Mouse (Mus musculus): ENCODE results near the gene Lmtk3. TPM values are rescaled to one million over a fixed set of nuclear protein-coding genes. Genes with fewer than 3 reads are reported as not detected.

Gene Lmtk3
- total RNA-seq, 1 experiment from 2014 or later = 7.5 TPM

DNA sequence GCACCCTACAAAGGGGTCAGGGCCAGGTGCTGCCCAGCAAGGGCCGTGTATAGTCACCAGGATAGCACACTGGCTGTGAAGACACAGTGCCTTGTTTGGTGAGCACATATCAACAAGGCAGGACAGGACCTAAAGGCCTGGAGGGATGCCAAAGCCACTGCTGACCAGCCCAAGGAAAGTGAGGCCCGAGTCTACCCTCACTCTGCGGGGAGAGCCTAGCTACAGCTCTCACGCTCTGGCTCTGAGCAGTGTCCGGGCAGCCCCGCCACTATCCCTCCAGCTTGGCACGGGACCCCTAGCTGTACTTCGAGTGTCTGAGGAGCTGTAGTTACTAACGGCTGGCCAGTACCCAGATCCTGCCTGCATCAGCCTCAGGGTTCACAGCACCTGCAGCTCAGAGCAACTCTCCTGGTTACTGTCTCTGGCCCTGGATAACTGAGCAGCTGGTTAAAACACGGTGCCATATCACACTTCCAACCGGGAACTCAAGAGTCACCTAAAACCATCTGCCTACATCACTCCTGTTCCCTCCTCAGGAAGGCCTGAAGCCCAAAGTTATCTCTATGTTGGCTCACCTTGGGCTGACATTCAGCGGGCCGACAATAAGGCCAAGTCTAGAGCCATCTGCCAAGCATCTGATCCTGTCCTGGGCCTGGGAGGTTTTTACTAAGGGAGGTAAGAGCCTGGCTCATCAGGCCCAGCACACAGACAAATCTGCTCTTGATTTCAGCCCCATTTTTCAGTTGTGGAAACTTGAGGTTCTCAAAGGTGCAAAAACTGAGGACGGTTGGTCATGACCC, 25.9 kb downstream of the Lmtk3 start:
- DNase-seq = no peak

DNA sequence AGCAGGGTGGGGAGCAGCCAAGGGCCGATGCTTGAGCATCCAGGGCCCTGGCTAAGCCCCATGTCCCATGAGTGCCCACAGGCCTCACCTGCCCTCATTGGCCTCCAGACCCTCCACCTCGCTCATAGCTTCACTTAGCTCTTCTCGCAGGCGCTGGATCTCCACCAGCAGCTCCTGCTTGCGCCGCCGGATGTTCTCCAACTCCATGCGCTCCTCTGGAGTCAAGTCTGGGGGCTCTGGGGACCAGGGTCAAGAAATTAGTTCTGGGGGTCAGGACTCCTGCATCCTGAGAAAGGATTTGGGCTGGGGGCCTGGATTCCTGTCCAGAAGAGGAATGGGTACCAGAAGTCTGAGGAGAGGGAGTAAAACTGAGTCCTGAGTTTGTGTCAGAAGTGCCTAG, 29.4 kb downstream of the Lmtk3 start:
- no peak for DNase-seq

DNA sequence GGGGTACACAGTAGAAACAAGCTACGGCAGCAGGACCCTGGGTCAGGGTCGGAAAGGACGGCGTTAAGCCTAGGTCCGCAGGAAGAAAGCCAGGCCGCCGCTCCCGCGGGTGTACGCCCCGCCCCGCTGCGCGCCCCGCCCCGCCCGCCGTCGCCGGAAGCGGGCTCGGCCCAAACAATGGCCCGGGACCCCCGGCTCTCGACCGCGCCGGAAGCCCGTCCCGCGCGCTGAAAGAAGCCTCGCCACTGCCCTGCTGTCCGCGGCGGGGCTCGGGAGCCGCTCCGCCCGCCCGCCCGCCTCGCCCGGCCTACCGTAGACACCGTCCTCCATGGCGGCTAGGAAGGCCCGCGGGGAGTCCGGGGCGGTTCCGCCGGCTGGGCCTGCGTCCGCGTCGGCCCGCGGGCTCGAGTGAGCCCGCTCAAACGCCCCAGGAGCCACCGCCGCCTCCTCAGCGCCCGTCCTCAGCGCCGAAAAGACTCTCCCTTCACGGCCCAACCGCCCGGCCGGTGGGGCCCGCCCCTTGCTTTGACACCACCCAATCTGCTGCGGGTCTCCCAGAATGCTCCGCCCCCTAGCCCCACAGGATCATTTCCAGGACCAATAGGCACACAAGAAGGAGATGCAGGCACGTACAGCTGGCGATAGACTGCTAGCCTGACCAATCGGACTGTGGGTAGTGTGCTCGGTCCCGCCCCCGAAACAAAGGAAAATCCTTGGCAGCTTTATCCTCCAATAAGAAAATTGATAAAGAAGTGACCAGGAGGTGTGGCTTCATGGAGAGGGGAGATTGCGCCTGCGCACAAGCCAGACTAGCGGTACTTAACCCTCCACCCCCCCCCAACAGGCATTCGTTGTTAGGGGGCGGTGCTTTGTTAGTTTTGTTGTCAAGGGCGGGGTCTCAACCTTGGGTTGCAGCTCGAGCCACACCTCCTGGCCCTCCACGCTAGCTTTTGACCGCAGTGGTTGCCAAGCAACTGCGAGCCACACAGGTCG, 30.5 kb downstream of the Lmtk3 start, which contains the start of gene Cyth2:
Gene Cyth2 (minus strand): TSS at position 795 of the 993 bp plus-strand sequence.
- DNase-seq = peak; percentile 99

DNA sequence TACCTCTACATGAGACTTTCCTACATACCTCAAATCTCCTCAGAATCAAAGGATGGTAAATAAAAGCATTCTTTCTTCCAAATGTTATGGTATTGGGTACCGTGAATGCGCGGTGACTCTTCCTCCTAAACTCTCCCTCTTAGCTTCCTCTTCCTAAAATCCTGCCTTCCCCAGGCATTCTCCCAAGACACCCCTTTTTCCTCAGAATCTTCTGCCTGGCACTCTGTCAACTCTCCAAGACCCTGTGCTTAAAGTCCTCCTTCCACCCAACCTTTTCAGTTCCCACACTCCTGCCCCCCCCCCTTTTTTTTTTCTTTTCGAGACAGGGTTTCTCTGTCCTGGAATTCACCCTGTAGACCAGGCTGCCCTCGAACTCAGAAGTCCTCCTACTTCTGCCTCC, 31.3 kb downstream of the Lmtk3 start:
- DNase-seq = no peak

DNA sequence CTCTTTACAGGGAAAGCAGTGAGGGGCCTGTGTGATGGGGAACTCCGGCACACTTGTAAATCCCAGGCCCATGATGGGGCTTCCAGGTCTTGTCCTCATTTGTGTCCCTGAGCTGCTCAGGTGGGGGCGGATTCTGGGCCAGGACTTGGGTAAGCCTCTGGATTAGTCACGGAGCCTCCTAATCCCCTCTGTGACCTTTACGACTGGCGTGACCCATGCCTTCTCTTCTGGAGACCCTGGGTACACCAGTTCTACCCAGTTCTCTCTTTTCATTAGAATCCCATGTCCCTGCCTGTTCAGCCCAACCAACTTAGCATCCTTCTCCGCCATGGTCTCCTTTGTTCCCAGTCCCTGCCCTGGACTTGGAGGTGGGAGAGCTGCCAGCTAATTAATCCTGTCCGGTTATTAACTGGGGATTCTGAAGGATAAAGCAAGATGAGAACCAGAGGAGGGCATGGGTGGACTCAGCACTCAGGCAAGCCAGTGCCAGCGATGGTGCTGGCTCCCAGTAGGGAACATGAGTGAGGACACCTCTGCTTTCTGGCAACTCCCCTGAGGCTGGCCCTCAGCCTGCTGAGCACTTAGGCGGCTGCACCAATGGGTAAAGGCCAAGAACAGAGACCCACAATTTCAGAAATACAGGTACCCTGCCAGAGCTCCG, 31.9 kb downstream of the Lmtk3 start:
- no peak for DNase-seq

DNA sequence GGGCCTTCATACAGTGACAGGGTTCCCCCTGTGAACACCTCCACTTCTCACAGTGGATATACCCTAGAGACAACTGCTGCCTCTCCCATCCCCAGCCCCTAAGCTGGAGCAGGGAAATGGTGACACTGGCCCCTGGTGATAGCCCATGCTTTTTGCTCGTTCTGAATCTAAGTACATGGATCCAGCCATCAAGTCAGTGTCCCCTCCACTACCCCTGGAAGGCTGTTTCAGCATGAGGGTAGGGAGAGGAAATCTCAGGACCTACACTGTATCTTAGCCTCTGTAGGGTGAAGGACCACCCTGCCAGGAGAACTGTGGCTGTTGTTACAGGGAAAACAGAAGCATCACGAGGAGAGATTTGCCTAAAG, 32.4 kb downstream of the Lmtk3 start:
- no peak for DNase-seq

DNA sequence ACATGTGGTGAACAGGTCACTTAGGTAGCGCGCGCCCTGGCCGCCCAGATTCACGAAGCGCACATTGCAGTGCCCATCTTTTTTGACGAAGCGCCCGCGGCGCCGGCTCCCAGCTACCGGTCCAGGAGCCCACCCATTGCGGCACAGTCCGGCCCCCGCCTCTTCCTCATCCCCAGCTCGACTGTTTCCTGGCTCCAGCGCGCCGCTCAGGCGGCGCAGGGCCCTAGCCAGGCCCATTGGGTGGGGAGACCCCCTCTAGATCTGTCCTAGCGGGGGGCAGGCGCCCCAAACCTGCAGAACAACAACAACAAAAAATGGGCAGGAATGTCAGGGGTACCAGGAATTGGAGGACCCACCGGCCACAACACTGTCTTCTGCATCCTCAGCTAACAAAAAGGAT, 36.3 kb downstream of the Lmtk3 start:
- DNase-seq = no peak

DNA sequence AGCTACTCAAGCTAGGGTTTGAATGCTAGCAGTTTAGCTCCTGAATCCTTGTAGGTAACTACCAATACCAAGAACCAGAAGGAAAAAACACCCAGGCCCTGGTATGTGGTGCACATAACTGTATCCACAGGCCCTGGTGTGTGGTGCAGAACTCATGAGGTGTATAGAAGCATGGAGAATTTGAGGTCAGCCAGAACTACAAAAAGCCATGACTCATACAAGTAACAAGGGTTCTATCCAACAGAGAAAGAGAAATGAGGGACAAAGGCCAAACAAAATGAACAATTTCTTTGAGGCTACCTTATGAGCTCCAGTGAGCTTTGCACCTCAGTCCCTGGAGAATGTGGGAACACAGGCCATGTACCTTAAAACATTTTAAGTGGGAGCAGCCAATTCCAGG, 37.4 kb downstream of the Lmtk3 start:
- no peak for DNase-seq

DNA sequence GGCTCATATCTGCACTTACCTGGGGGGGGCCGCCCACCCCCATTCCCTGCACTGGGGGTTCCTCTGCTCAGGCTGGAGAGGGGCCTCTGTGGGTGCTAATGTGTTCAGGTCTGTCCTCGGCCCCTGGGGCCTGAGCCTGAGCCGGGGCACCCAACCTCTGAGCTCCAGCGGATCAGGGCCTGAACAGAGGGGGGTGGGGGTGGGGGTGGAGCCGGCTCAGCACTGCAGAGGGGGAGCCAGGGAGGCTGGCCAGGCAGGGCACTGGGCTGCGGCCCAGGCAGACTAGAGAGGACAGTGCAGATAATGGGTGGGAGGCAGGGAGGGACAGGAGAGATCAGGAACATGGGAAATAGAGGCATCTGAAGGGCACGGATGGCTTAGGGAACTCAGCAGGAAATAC, 41.1 kb downstream of the Lmtk3 start, which contains the start of gene Kcnj14:
Gene Kcnj14 (minus strand): TSS at position 185 of the 400 bp plus-strand sequence.
- DNase-seq = no peak

DNA sequence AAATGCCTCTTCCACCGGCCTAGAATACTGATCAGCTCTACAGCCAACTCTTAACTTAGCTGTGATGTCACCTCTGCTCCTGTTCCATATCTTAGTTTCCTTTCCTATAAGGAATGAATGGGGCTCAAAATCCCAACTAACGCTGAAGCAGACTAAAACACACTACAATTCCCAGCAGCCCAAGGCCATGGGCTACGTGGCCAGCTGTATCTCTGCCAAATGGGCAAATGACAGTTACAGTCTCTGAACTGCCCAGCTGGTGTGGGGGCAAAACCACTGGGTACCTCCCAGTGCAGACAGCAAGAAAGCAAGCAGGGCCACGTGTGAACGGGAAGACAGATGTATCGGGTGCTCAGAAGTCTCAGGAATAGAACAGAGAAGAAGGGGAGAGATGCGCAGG, 43.1 kb downstream of the Lmtk3 start:
- DNase-seq = no peak

DNA sequence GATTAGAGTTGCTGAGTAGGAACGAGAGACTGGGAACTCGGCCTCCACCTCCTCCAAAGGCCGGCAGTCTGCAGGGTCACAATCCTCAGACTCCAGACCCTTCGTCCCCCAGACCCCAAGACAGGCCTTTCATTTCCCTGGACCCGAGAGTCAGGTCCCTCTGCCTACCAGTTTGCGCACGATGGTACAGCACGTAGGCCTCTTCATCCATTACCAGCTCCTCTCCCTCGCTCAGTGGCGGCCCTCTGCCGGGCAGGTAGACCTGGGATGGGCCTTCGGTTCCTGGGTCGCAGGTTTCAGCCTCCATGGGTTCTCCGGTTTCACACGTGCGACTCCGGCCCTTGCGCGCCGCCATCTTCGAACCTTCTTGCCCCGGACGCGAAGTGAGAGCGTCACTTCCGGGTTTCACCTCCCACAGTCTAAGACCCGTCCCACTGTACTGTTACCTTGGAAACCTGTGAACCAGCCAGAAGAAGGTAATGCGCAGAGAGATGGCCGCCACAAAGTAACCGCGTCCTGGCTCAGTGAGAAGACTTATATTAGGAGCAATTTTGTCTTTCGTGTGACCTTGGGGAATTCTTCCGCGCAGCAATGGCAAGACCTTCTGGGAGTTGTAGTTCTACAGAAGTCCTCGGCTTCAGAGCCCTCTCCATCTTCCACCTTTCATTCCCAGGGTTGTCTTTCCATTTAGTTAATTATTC, 47.0 kb downstream of the Lmtk3 start, which contains the start of gene Grwd1:
Gene Grwd1 (minus strand): TSS at position 518 of the 701 bp plus-strand sequence.
- DNase-seq = peak; percentile 92

DNA sequence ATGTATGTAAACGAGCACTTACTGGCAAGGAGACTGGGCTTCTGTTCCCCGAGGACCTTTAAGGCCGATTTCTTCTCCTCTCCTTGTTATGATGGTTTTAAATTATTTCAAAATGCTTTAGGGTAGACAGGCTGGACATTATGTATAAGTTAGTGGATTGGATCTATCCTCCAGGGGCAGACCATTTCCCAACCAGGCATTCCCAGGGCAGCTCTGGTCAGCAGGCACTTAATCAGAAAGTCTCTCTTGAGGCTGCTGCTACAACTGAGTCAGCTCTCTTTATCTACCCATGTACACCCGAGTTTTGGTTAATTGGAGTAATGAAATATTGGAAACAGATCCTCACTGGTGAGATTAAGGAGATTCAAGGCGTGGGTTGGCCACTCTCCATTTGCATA, 47.6 kb downstream of the Lmtk3 start:
- no peak for DNase-seq

DNA sequence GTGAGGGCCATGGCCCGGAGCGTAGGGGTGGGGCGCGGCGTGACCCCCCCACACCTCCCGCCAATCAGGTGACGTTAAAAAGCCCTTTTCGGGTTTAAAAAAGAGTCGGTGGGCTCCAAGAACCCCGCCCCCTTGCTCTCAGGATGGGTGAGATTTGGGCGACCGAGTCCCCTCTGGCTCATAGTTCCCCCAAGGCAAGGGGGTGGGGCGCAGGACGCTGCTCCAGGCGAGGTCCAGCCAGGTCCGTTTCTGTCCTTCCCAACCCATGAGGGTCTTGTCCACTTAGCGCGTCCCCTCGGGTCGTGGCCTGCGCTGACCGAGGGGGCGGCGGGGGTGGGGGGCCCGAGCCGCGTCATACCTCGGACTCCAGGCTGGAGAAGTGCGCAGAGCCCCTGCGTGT, 48.9 kb downstream of the Lmtk3 start:
- DNase-seq = no peak

DNA sequence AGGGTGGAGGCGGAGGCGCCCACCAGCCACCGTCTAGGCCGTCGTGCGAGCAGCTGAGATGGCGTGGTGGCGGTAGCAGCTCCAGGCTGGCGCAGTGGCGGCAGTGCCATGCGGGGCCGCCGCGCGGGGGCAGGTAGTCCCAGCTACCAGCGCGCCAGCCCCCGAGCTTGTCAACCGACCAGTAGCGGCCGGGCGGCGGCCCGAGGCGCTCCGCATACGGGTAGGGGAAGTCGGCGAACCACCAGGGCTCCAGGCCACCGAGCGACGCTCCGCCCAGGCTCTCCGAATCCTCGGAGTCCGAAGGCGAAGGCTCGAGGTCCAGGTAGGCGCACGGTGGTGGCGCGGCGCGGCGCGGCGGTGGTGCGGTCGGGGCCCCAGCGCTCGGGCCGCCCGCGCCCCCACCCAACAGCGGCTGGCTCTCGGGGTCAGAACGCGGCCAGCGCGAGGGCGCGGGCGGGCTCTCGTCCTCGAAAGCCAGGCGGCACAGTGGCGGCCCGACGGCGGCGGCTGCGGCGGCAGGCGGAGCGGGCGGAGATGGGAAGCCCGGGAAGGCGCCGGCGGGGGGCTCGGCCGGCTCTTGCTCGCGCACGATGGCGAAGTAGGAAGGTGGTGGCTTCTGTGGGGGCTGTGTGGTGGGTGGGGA, 49.7 kb downstream of the Lmtk3 start:
- DNase-seq = no peak

DNA sequence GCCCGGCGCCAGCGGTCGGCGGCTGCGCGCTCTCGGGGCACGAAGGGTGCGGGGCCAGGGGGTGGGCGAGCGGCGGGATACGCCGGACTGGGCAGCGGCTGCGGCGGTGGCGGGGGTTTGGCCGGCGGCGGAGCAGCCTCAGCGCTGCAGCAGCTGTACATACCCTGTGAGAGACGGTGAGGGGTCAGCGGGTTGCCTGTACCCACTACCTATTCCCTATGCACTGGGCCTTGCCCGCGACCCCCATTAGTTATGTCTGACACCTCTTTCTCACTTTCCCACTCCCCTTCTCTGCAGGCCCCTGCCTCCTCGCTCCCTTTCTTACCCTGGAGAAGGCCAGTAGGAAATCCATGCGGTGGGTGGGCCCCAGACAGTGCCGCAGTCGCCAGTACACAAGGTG, 50.4 kb downstream of the Lmtk3 start:
- no peak for DNase-seq

DNA sequence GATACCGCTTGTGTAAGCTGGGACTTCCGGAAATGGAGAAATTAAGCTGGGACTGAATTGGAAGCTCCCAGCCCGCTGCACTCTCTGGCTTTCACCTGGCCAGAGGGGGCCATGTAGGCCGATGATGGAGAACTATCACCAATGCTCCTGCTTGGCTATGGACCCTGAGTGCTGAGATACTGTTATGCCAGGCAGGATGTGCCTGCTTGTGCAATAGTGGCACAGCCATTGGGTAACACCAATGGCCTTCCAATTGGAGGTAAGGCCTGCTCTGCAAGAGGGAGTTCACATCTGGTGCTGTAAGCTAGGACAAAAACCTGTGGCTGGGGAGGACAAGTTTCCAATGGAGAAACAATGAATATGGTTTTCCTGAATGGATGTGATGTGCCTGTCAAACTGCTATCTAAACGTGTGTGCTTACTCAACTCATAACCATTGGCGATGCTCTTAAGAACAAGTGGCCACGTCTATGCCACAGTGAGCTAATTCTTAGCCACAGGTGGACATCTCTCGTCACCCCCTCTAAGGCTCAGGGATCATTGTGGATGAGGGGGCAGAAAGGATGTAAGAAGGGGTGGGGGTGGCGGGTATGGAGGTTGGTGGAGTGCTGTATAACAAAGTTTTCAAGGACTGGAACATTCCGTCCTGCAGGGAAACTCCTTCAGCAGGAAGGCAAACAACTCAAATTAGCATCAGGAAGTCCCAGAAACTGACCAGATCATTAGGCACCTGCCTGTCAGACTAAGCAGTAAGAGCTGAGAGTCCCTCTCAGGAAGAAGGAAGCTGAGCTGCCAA, 59.6 kb downstream of the Lmtk3 start:
- DNase-seq = no peak

DNA sequence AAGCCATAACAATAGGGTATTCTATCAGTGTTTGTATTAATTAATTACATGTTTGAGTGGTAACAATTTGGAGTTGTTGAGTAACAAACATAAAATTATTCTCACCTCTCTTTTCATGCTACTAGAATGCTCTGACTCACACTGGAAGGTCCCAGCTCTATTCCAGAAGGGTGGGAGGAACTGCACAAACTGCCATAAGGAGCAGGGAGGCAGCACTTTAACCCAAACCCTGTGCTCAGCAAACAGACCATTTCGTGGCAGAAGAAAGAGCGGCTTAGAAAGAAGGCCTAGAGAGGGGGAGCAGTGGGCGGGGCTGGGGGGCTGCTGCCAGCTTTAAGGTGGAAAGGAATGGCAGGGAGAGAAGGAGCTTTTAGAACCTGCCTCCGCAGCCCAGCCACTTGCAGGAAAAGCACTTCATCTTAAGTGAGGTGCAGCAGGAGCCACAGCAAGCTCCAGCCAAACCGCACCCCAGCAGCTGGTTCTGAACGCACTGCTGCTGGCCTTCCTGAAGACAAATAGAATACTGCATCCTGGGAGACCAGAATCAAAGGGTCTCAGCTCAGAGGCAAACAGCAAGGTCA, 65.0 kb downstream of the Lmtk3 start:
- no peak for DNase-seq

DNA sequence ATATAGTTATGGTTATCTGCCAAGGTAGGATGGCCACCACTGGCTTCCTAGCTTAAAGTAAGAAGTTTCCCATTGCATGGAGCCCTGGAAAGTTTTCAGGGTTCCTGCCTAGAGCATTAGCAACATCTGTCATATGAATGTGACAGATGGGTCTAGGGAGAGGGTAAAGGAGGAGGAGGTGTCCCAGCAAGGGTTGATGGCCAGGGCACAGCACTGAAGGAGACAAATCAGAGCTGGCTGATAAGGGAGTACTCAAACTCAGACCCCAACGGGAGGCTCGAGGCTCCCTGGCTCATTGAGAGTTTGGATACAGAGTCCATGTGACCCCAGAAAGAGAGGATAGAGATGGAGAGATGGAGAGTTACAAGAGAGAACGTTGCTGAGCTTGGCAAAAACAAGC, 67.1 kb downstream of the Lmtk3 start:
- no peak for DNase-seq

DNA sequence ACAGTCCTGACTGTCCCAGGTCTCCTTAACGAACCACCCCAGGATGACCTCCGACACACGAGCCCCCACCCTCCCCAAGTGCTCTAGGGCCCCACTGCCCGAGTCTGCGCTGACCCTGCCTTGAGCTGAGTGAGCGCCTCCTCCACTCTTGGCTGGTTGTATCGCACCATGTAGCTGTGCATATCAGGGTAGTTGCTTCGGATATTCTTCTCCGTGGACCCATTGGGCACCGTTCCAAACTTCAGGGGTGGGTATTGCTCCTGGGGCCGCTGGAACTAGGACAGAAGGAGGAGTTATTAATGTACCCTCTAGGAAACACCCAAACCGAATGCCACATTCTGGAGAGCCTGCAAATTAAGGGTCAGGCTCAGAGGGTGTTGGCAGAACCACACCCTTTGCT, 69.6 kb downstream of the Lmtk3 start:
- DNase-seq = no peak
